8 mouse cellular contexts compared by ENCODE assay signal in genomic region chr17:23599605-23600063, GRCm38 (mm10). TPM values are rescaled to one million over a fixed set of nuclear protein-coding genes. Genes with fewer than 3 reads are reported as not detected.
DNase-seq lines count a peak whose midpoint lies in the region; ATAC-seq and TF ChIP-seq lines count a peak whose summit lies in the region.

No protein-coding gene starts in this region.

- H3K4me2 ChIP-seq in hindbrain, embryonic 16.5 days (ENCODE audit: low read length) = peak overlapping the region; percentile 72
- peak overlapping the region; percentile 55 for H3K4me2 ChIP-seq in midbrain, embryonic 15.5 days

- WGBS in hindbrain, embryonic 16.5 days = 55% methylated on average over 7 of the region's 7 CpGs
- WGBS in midbrain, embryonic 15.5 days = 38% methylated on average over 7 of the region's 7 CpGs

- H3K27ac ChIP-seq in left cerebral cortex, adult 2 months = peak overlapping the region; percentile 84
- H3K27ac ChIP-seq in brown adipose tissue, adult 24 weeks (replicated peaks; ENCODE audit: low read depth, low read length) = peak overlapping the region; percentile 88
- no peak overlapping the region; the same call in 1 of the 2 replicates for H3K27ac ChIP-seq in hindbrain, embryonic 16.5 days (ENCODE audit: low read depth, low read length)
- H3K27ac ChIP-seq in midbrain, embryonic 15.5 days = peak overlapping the region; percentile 58; the same call in 1 of the 2 replicates

- no peaks in the 10 kb centered on the region for H3K27me3 ChIP-seq in hindbrain, embryonic 16.5 days (replicated peaks; ENCODE audit: control insufficient read depth, insufficient read depth, low read length)
- H3K27me3 ChIP-seq in midbrain, embryonic 15.5 days (replicated peaks) = no peaks in the 10 kb centered on the region

- H3K4me1 ChIP-seq in brown adipose tissue, adult 24 weeks (ENCODE audit: control insufficient read depth, insufficient read depth, insufficient read length, low read length) = 0 out of 2 replicates have a peak, but pooled peaks cover 3% of the 10 kb centered on the region
- H3K4me1 ChIP-seq in hindbrain, embryonic 16.5 days (ENCODE audit: control insufficient read depth, insufficient read depth, low read depth, low read length) = peaks cover 3% of the 10 kb centered on the region; the same call in 1 of the 2 replicates
- H3K4me1 ChIP-seq in midbrain, embryonic 15.5 days = peaks cover 3% of the 10 kb centered on the region; the same call in 1 of the 2 replicates

- no peak for TF ChIP-seq CTCF in left cerebral cortex, adult 2 months (IDR thresholded peaks at IDR 0.05)

- H3K4me3 ChIP-seq in left cerebral cortex, adult 2 months = peak overlapping the region; percentile 54
- peak overlapping the region; percentile 67 for H3K4me3 ChIP-seq in brown adipose tissue, adult 24 weeks (ENCODE audit: insufficient read depth, low read depth, low read length)
- peak overlapping the region; percentile 41 for H3K4me3 ChIP-seq in hindbrain, embryonic 16.5 days (ENCODE audit: low read length)
- H3K4me3 ChIP-seq in midbrain, embryonic 15.5 days = peak overlapping the region; percentile 44

- ATAC-seq in hindbrain, embryonic 16.5 days = no peak
- peak; percentile 24 for ATAC-seq in midbrain, embryonic 15.5 days (replicated peaks)

- H3K9me3 ChIP-seq in hindbrain, embryonic 16.5 days (ENCODE audit: control insufficient read depth, low read length) = no peaks in the 10 kb centered on the region
- no peaks in the 10 kb centered on the region for H3K9me3 ChIP-seq in midbrain, embryonic 15.5 days

- H3K9ac ChIP-seq in hindbrain, embryonic 16.5 days (ENCODE audit: low read depth, low read length) = peak overlapping the region; percentile 66
- peak overlapping the region; percentile 36 for H3K9ac ChIP-seq in midbrain, embryonic 15.5 days

- intact Hi-C loops in left cerebral cortex, adult 2 months (cut with DNase I) = no loop called here
- intact Hi-C loops in left cerebral cortex, postnatal 10 days (cut with DNase I) = no loop called here
- intact Hi-C loops in left cerebral cortex, postnatal 4 days (cut with DNase I) = no loop called here
- intact Hi-C loops in left cerebral cortex, postnatal 25 days (cut with DNase I) = loop anchor here (5.0 kb wide), 1 partner anchor 37 kb away; the partner anchor contains the start of gene Zfp213

- DNase-seq in left cerebral cortex, adult 2 months (ENCODE audit: extremely low spot score in 1 of 2, low spot score in 2 of 2) = no peak
- DNase-seq in left cerebral cortex, postnatal 10 days (ENCODE audit: extremely low spot score in 1 of 2, low spot score in 2 of 2) = no peak
- no peak for DNase-seq in layer of hippocampus, postnatal 14 days (ENCODE audit: low spot score in 2 of 2)
- no peak for DNase-seq in left cerebral cortex, postnatal 4 days
- DNase-seq in left cerebral cortex, postnatal 25 days (ENCODE audit: low spot score in 2 of 2) = no peak

- H3K36me3 ChIP-seq in hindbrain, embryonic 16.5 days (ENCODE audit: control insufficient read depth, insufficient read depth, low read length) = no peaks in the 10 kb centered on the region
- H3K36me3 ChIP-seq in midbrain, embryonic 15.5 days (replicated peaks) = no peaks in the 10 kb centered on the region

RNA-seq across cellular contexts. Expression of gene Zfp13, which starts 0.3 kb away (rescaled TPM):
- total RNA-seq in left cerebral cortex, adult 2 months (2021) = 10 to 100 TPM; 24.7 to 32.0 TPM
- total RNA-seq in left cerebral cortex, postnatal 10 days (2021) = 10 to 100 TPM; 29.3 to 33.8 TPM
- polyA plus RNA-seq in brown adipose tissue, adult 24 weeks (2012; ENCODE audit: insufficient read depth, insufficient read length, missing spikeins) = 1.8 and 3.7 TPM in 2 replicates
- polyA plus RNA-seq in hindbrain, embryonic 16.5 days (2015; fragmentation: Nextera tagmentation; extraction: Ambion mirVana) = 26.4 and 29.1 TPM in 2 replicates
- polyA plus RNA-seq in midbrain, embryonic 15.5 days (2015; fragmentation: Nextera tagmentation; extraction: Ambion mirVana) = 30.4 and 31.9 TPM in 2 replicates
- total RNA-seq in layer of hippocampus, postnatal 14 days (2021) = 10 to 100 TPM; 29.8 to 30.1 TPM
- total RNA-seq in left cerebral cortex, postnatal 4 days (2021) = 10 to 100 TPM; 42.1 to 42.4 TPM
- total RNA-seq in left cerebral cortex, postnatal 25 days (2021) = 10 to 100 TPM; 23.7 to 25.3 TPM

RNA-seq across cellular contexts. Expression of gene Zscan10, which starts 1.0 kb away (rescaled TPM):
- not detected for total RNA-seq in left cerebral cortex, adult 2 months (2021)
- not detected for total RNA-seq in left cerebral cortex, postnatal 10 days (2021)
- polyA plus RNA-seq in brown adipose tissue, adult 24 weeks (2012; ENCODE audit: insufficient read depth, insufficient read length, missing spikeins) = not detected in 2 replicates
- 0.20 and 0.25 TPM in 2 replicates for polyA plus RNA-seq in hindbrain, embryonic 16.5 days (2015; fragmentation: Nextera tagmentation; extraction: Ambion mirVana)
- not detected in 2 replicates for polyA plus RNA-seq in midbrain, embryonic 15.5 days (2015; fragmentation: Nextera tagmentation; extraction: Ambion mirVana)
- under 1 TPM in 1 of 2 experiments, not detected in 1; 0.36 TPM for total RNA-seq in layer of hippocampus, postnatal 14 days (2021)
- total RNA-seq in left cerebral cortex, postnatal 4 days (2021) = not detected
- not detected for total RNA-seq in left cerebral cortex, postnatal 25 days (2021)

RNA-seq across cellular contexts. Expression of gene Zfp213, which starts 35.6 kb away (rescaled TPM):
- 1 to 10 TPM; 6.8 TPM for total RNA-seq in left cerebral cortex, adult 2 months (2021)
- 1 to 10 TPM; 6.6 to 6.7 TPM for total RNA-seq in left cerebral cortex, postnatal 10 days (2021)
- 3.4 and 4.6 TPM in 2 replicates for polyA plus RNA-seq in brown adipose tissue, adult 24 weeks (2012; ENCODE audit: insufficient read depth, insufficient read length, missing spikeins)
- polyA plus RNA-seq in hindbrain, embryonic 16.5 days (2015; fragmentation: Nextera tagmentation; extraction: Ambion mirVana) = 17.0 and 18.0 TPM in 2 replicates
- polyA plus RNA-seq in midbrain, embryonic 15.5 days (2015; fragmentation: Nextera tagmentation; extraction: Ambion mirVana) = 19.4 and 19.7 TPM in 2 replicates
- total RNA-seq in layer of hippocampus, postnatal 14 days (2021) = 1 to 10 TPM; 4.6 to 6.5 TPM
- total RNA-seq in left cerebral cortex, postnatal 4 days (2021) = 1 to 10 TPM; 6.4 to 7.3 TPM
- 1 to 10 TPM; 6.5 to 7.0 TPM for total RNA-seq in left cerebral cortex, postnatal 25 days (2021)

RNA-seq across cellular contexts. Expression of gene Mmp25, which starts 45.4 kb away (rescaled TPM):
- under 1 TPM; 0.07 to 0.12 TPM for total RNA-seq in left cerebral cortex, adult 2 months (2021)
- total RNA-seq in left cerebral cortex, postnatal 10 days (2021) = 1 to 10 TPM; 1.1 to 1.5 TPM
- not detected in 2 replicates for polyA plus RNA-seq in brown adipose tissue, adult 24 weeks (2012; ENCODE audit: insufficient read depth, insufficient read length, missing spikeins)
- polyA plus RNA-seq in hindbrain, embryonic 16.5 days (2015; fragmentation: Nextera tagmentation; extraction: Ambion mirVana) = 1.2 and 1.5 TPM in 2 replicates
- 1.2 and 1.7 TPM in 2 replicates for polyA plus RNA-seq in midbrain, embryonic 15.5 days (2015; fragmentation: Nextera tagmentation; extraction: Ambion mirVana)
- total RNA-seq in layer of hippocampus, postnatal 14 days (2021) = under 1 TPM; 0.85 to 0.86 TPM
- 1 to 10 TPM; 1.5 TPM for total RNA-seq in left cerebral cortex, postnatal 4 days (2021)
- under 1 TPM; 0.32 to 0.34 TPM for total RNA-seq in left cerebral cortex, postnatal 25 days (2021)
